Mouse (Mus musculus) testis, adult 2 months (tissue): ENCODE data around the gene Tiam1.

Source experiments
- CTCF ChIP-seq: fragments of 200-500 bp; IDR thresholded peaks from 2 replicates; pipeline ENCODE4 v1.5.1; 2012; ENCODE audit warnings: low read depth, mild to moderate bottlenecking, inconsistent platforms, low read length, moderate library complexity; ENCODE audit not compliant: control insufficient read depth, insufficient read depth, insufficient replicate concordance
- POLR2A ChIP-seq: fragments of 200-500 bp; IDR thresholded peaks from 2 replicates; pipeline ENCODE4 v1.6.1; 2012; ENCODE audit warnings: low read depth, mild to moderate bottlenecking, inconsistent platforms, low read length, moderate library complexity; ENCODE audit not compliant: control insufficient read depth

DNA sequence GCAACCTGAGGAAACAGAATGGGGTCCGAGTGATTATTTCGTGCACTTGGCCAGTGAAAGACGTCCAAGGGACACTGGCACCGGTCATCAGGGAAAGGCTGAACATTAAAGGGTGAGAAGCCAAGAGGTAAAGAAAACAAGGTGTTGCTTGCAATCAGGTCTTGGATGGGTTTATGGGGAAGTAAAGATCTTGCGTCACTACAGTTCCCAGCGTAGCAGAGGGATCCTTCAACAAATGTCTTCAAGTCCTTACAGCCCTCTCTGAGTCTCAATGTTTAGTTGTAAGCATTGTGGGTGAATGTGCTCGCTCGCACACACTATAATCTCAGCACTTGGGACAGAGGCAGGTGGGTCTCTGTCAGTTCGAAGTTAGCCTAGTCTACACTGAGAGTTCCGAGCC, 266.4 kb downstream of the Tiam1 start:
- TF ChIP-seq POLR2A (no peak), CTCF (no peak)
